Mouse (Mus musculus) lung, embryonic 14.5 days (tissue): ENCODE measurements around the gene Cxcl9. TPM values are rescaled to one million over a fixed set of nuclear protein-coding genes. Genes with fewer than 3 reads are reported as not detected.

Experiments used
- ATAC-seq: fragments of 200-750 bp; cut with Nextera tagmentation; 2 replicates; pipeline ENCODE4 v1.8.0; 2017; ENCODE audit warnings: mild to moderate bottlenecking, moderate TSS enrichment, moderate library complexity; ENCODE audit not compliant: insufficient read depth
- DNase-seq: peaks from one replicate; pipeline ENCODE4 v3.0.0-alpha.2; 2015
- H3K27ac ChIP-seq: fragments of 300-500 bp; sonication (generic); 2 replicates; pipeline ENCODE4 v1.5.1; 2014; ENCODE audit warnings: low read depth, mild to moderate bottlenecking, moderate library complexity
- H3K27me3 ChIP-seq: fragments of 300-500 bp; sonication (generic); 2 replicates; pipeline ENCODE4 v1.6.1; 2014; ENCODE audit warnings: low read length, control low read depth; ENCODE audit not compliant: insufficient read depth
- H3K36me3 ChIP-seq: fragments of 300-500 bp; sonication (generic); 2 replicates; pipeline ENCODE4 v1.6.1; 2014; ENCODE audit warnings: control low read depth; ENCODE audit not compliant: insufficient read depth
- H3K4me1 ChIP-seq: fragments of 300-500 bp; sonication (generic); 2 replicates; pipeline ENCODE4 v1.6.1; 2014; ENCODE audit warnings: antibody characterized with exemption, control low read depth; ENCODE audit not compliant: insufficient read depth
- H3K4me2 ChIP-seq: fragments of 300-500 bp; sonication (generic); 2 replicates; pipeline ENCODE4 v1.6.1; 2014; ENCODE audit warnings: mild to moderate bottlenecking
- H3K4me3 ChIP-seq: fragments of 300-500 bp; sonication (generic); 2 replicates; pipeline ENCODE4 v1.5.1; 2014; ENCODE audit warnings: low read depth, low read length
- H3K9ac ChIP-seq: fragments of 300-500 bp; sonication (generic); 2 replicates; pipeline ENCODE4 v1.6.1; 2014
- H3K9me3 ChIP-seq: fragments of 300-500 bp; sonication (generic); 2 replicates; pipeline ENCODE4 v1.6.1; 2016; ENCODE audit warnings: low read depth, low read length, control low read depth
- CTCF ChIP-seq: IDR thresholded peaks from 2 replicates; pipeline ENCODE4 v1.5.1; 2016; ENCODE audit warnings: antibody characterized with exemption, low read depth
- WGBS: fragments of 180-500 bp; shearing (Covaris S2); extraction: QIAGEN DNeasy Blood & Tissue Kit; methylation state at CpG from one replicate; pipeline ENCODE4 v1.1.7; 2014; 5-methylcytosine and 5-hydroxymethylcytosine counted together
- polyA plus RNA-seq: library from polyadenylated mRNA; unstranded; fragments of >200 nt; fragmentation: Nextera tagmentation; extraction: Ambion mirVana; gene quantifications from 2 replicates; pipeline ENCODE4 v1.2.1, GENCODE M21; 2014

Gene Cxcl9
- polyA plus RNA-seq, 1 experiment from 2014 or later, result not detected

- peaks cover 7% of the 10 kb centered on the region; the same call in 1 of the 2 replicates for H3K4me1 ChIP-seq
- no peak overlapping the region for H3K4me3 ChIP-seq
- DNase-seq (no peak), ATAC-seq (no peak)
- H3K4me2 ChIP-seq, result no peak overlapping the region
- no peaks in the 10 kb centered on the region for H3K9me3 ChIP-seq
- H3K36me3 ChIP-seq, result no peaks in the 10 kb centered on the region
- WGBS, result 67% methylated on average over 4 of the region's 4 CpGs
- no peak overlapping the region for H3K9ac ChIP-seq
- H3K27me3 ChIP-seq, result no peaks in the 10 kb centered on the region
- 0 out of 2 replicates have a peak overlapping the region, but pooled peaks have one; percentile 42 for H3K27ac ChIP-seq
- no peak for TF ChIP-seq CTCF
Observed at GRCm38 (mm10) chr5:92322612-92323011, 5.3 kb downstream of the Cxcl9 start.

GRCm38 (mm10) chr5:92321631-92322400 is 6.1 kb downstream of the Cxcl9 start:
- Histone ChIP-seq H3K27me3 (no peaks in the 10 kb centered on the region), H3K36me3 (no peaks in the 10 kb centered on the region), H3K27ac (no peak overlapping the region), H3K4me3 (no peak overlapping the region), H3K9me3 (no peaks in the 10 kb centered on the region), H3K9ac (no peak overlapping the region), H3K4me1 (peaks cover 7% of the 10 kb centered on the region; the same call in 1 of the 2 replicates), H3K4me2 (no peak overlapping the region)
- ATAC-seq (no peak), DNase-seq (no peak)
- no peak for TF ChIP-seq CTCF
- 55% methylated on average over 8 of the region's 8 CpGs for WGBS

GRCm38 (mm10) chr5:92318596-92318995 is 9.3 kb downstream of the Cxcl9 start:
- Histone ChIP-seq H3K36me3 (no peaks in the 10 kb centered on the region), H3K4me1 (no peaks in the 10 kb centered on the region), H3K9ac (no peak overlapping the region), H3K4me2 (no peak overlapping the region), H3K27ac (no peak overlapping the region), H3K9me3 (no peaks in the 10 kb centered on the region), H3K27me3 (no peaks in the 10 kb centered on the region), H3K4me3 (no peak overlapping the region)
- ATAC-seq (no peak), DNase-seq (peak; percentile 55)
- TF ChIP-seq CTCF, result no peak
- WGBS, result 83% methylated on average over 14 of the region's 14 CpGs

- Histone ChIP-seq H3K9me3 (no peaks in the 10 kb centered on the region), H3K4me2 (no peak overlapping the region), H3K4me3 (no peak overlapping the region), H3K4me1 (no peaks in the 10 kb centered on the region), H3K9ac (no peak overlapping the region), H3K27me3 (no peaks in the 10 kb centered on the region), H3K36me3 (no peaks in the 10 kb centered on the region), H3K27ac (no peak overlapping the region)
- no peak for ATAC-seq
- WGBS, result 76% methylated on average over 7 of the region's 7 CpGs
- no peak for DNase-seq
- TF ChIP-seq CTCF, result no peak
Observed at GRCm38 (mm10) chr5:92318119-92318518, 9.8 kb downstream of the Cxcl9 start.

GRCm38 (mm10) chr5:92313776-92314175 is 14.1 kb downstream of the Cxcl9 start:
- H3K4me1 ChIP-seq, result no peaks in the 10 kb centered on the region
- DNase-seq, result no peak
- 58% methylated on average over 7 of the region's 7 CpGs for WGBS
- no peak for ATAC-seq
- H3K9me3 ChIP-seq, result no peaks in the 10 kb centered on the region
- H3K9ac ChIP-seq, result no peak overlapping the region
- H3K4me2 ChIP-seq, result no peak overlapping the region
- no peak overlapping the region for H3K4me3 ChIP-seq
- no peaks in the 10 kb centered on the region for H3K27me3 ChIP-seq
- H3K36me3 ChIP-seq, result no peaks in the 10 kb centered on the region
- TF ChIP-seq CTCF, result no peak
- H3K27ac ChIP-seq, result no peak overlapping the region

- no peak overlapping the region for H3K27ac ChIP-seq
- DNase-seq, result peak; percentile 97
- H3K4me2 ChIP-seq, result no peak overlapping the region
- H3K4me3 ChIP-seq, result no peak overlapping the region
- no peaks in the 10 kb centered on the region for H3K9me3 ChIP-seq
- no peak overlapping the region for H3K9ac ChIP-seq
- no peaks in the 10 kb centered on the region for H3K27me3 ChIP-seq
- ATAC-seq, result no peak
- WGBS, result 13% methylated on average over 13 of the region's 13 CpGs
- H3K4me1 ChIP-seq, result no peaks in the 10 kb centered on the region
- peak; percentile 81 for TF ChIP-seq CTCF
- H3K36me3 ChIP-seq, result 0 out of 2 replicates have a peak, but pooled peaks cover 4% of the 10 kb centered on the region
Observed at GRCm38 (mm10) chr5:92312046-92312715, 15.7 kb downstream of the Cxcl9 start.
